Mouse (Mus musculus): ENCODE results near the gene 1700028J19Rik. TPM values are rescaled to one million over a fixed set of nuclear protein-coding genes. Genes with fewer than 3 reads are reported as not detected.

1700028J19Rik gene
- polyA plus RNA-seq (2016; fragmentation: Nextera tagmentation; extraction: Ambion mirVana), result 1.8 and 1.9 TPM in 2 replicates

GRCm38 (mm10) chr7:44246055-44246983, at the start of gene 1700028J19Rik, which contains the start of gene 2410002F23Rik:
TSS of gene 1700028J19Rik (minus strand) at chr7:44246695.
TSS of gene 2410002F23Rik (plus strand) at chr7:44246722.
- Histone ChIP-seq H3K27ac (peak within 1 kb of the TSS; percentile 79), H3K27me3 (replicated peaks) (no peaks in the 10 kb centered on the region; the same call in 1 of the 2 replicates), H3K4me1 (peaks cover 43% of the 10 kb centered on the region), H3K4me2 (peak within 1 kb of the TSS; percentile 79), H3K9ac (peak within 1 kb of the TSS; percentile 89), H3K4me3 (peak within 1 kb of the TSS; percentile 93), H3K9me3 (replicated peaks) (no peaks in the 10 kb centered on the region), H3K36me3 (peaks cover 36% of the 10 kb centered on the region)
- under 1% methylated on average over 62 of the region's 62 CpGs for WGBS (ENCODE audit: insufficient replicate concordance)
- ATAC-seq, result peak; percentile 83

DNA sequence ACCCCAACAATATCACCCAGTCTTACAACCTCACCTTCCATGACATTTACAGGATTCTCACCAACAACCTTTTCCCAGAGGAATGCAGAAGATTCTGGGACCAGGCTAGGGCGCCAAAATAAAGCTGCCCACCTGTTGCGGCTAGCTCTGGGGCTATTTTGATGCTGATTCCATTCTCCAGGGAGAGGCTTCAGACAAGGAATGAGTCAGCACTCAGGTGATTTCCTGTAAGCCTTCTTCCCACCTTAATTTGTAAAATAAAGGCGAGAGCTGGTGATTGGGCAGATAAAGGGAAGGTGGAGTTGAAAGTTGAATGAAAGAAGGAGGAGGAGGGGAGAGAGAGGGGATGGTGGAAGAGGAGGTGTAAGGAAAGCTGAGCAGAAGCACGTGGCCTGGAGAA, 44.9 kb upstream of the 1700028J19Rik start:
- Histone ChIP-seq H3K27ac (no peak overlapping the region), H3K9me3 (replicated peaks) (no peaks in the 10 kb centered on the region), H3K4me2 (no peak overlapping the region), H3K27me3 (replicated peaks) (peaks cover 18% of the 10 kb centered on the region; the same call in 1 of the 2 replicates), H3K36me3 (no peaks in the 10 kb centered on the region), H3K4me1 (no peaks in the 10 kb centered on the region), H3K4me3 (no peak overlapping the region), H3K9ac (no peak overlapping the region)
- WGBS (ENCODE audit: insufficient replicate concordance), result 42% methylated on average over 4 of the region's 4 CpGs
- ATAC-seq, result no peak

DNA sequence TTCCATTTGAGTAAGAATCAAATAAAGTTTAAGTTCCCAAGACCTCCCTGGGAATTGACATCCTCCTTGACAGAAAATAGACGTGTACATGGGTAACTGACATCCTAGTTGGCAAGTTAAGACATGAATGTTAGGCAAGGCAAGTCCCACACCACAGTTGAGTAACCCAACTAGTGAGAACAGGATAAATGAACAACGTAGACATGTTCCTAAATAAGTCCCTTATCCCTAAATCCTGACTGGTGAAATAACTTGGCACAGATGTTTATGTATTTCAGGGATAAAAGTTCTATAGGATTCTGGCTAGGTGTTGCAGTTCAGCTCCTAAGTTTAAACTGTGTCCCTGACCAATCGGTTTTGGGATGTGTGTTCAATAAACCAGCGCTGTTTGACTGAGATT, 44.5 kb upstream of the 1700028J19Rik start:
- Histone ChIP-seq H3K36me3 (no peaks in the 10 kb centered on the region), H3K27ac (no peak overlapping the region), H3K9ac (no peak overlapping the region), H3K27me3 (replicated peaks) (peaks cover 15% of the 10 kb centered on the region; the same call in 1 of the 2 replicates), H3K4me3 (no peak overlapping the region), H3K4me1 (no peaks in the 10 kb centered on the region), H3K4me2 (no peak overlapping the region), H3K9me3 (replicated peaks) (no peaks in the 10 kb centered on the region)
- no peak for ATAC-seq
- WGBS (ENCODE audit: insufficient replicate concordance), result 55% methylated on average over 4 of the region's 4 CpGs

- no peaks in the 10 kb centered on the region for H3K36me3 ChIP-seq
- H3K4me3 ChIP-seq, result no peak overlapping the region
- H3K9me3 ChIP-seq (replicated peaks), result no peaks in the 10 kb centered on the region
- H3K9ac ChIP-seq, result no peak overlapping the region
- no peak overlapping the region for H3K4me2 ChIP-seq
- H3K27ac ChIP-seq, result no peak overlapping the region
- 59% methylated on average over 7 of the region's 7 CpGs for WGBS (ENCODE audit: insufficient replicate concordance)
- H3K27me3 ChIP-seq (replicated peaks), result peaks cover 19% of the 10 kb centered on the region
- ATAC-seq, result no peak
- H3K4me1 ChIP-seq, result no peaks in the 10 kb centered on the region
Observed at GRCm38 (mm10) chr7:44287760-44288159, 41.3 kb upstream of the 1700028J19Rik start.

DNA sequence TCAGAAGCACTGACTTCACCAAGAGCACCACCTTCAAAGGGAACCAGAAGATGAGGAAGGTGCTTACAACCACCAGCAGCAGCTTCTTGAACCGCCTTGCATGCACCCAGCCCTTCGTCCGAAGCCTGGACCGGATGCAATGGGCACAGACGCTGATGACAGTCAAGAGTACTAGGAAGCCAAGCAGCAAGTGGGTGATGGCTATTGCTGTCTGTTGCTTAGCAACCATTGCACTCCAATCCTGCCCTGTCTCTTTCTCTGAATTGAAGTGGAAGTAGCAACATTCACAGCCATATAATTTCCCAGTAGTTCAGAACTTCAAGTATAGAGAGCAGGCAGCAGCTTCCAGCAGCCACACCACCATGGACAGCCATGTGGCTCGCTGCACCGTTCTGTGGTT, 35.1 kb upstream of the 1700028J19Rik start:
- H3K4me1 ChIP-seq, result no peaks in the 10 kb centered on the region
- no peak overlapping the region for H3K9ac ChIP-seq
- no peak overlapping the region for H3K4me2 ChIP-seq
- no peak for ATAC-seq
- H3K36me3 ChIP-seq, result no peaks in the 10 kb centered on the region
- H3K27ac ChIP-seq, result no peak overlapping the region
- WGBS (ENCODE audit: insufficient replicate concordance), result 64% methylated on average over 7 of the region's 7 CpGs
- no peaks in the 10 kb centered on the region for H3K9me3 ChIP-seq (replicated peaks)
- no peak overlapping the region for H3K4me3 ChIP-seq
- peaks cover 14% of the 10 kb centered on the region for H3K27me3 ChIP-seq (replicated peaks)

DNA sequence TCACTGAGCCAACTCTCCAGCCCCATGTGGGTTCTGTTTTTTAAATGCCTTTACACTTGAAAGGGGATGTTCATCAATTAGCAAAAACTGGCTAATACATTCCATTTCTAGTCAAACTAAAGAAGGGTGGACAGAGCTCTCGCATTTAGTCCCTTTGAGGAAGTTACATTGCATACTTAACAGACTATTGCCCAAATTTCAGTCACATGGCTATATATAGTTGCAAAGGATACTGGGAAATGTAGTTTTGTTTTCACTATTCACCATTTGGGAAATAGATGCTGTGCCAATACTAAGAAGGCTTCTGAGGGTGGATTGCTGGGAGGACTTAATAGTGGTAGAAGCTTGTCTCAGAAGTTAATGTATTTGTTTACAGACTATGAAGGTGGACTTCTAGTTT, 34.5 kb upstream of the 1700028J19Rik start:
- Histone ChIP-seq H3K4me1 (no peaks in the 10 kb centered on the region), H3K36me3 (no peaks in the 10 kb centered on the region), H3K9me3 (replicated peaks) (no peaks in the 10 kb centered on the region), H3K9ac (no peak overlapping the region), H3K4me3 (no peak overlapping the region), H3K4me2 (no peak overlapping the region), H3K27me3 (replicated peaks) (peaks cover 16% of the 10 kb centered on the region), H3K27ac (no peak overlapping the region)
- ATAC-seq, result no peak
- 21% methylated on average over 1 of the region's 1 CpGs for WGBS (ENCODE audit: insufficient replicate concordance)

- no peak for ATAC-seq
- 44% methylated on average over 2 of the region's 2 CpGs for WGBS (ENCODE audit: insufficient replicate concordance)
- Histone ChIP-seq H3K4me1 (no peaks in the 10 kb centered on the region), H3K9me3 (replicated peaks) (no peaks in the 10 kb centered on the region), H3K9ac (no peak overlapping the region), H3K27me3 (replicated peaks) (peaks cover 47% of the 10 kb centered on the region), H3K27ac (no peak overlapping the region), H3K4me2 (no peak overlapping the region), H3K36me3 (no peaks in the 10 kb centered on the region), H3K4me3 (no peak overlapping the region)
Observed at GRCm38 (mm10) chr7:44277250-44277622, 30.7 kb upstream of the 1700028J19Rik start.

DNA sequence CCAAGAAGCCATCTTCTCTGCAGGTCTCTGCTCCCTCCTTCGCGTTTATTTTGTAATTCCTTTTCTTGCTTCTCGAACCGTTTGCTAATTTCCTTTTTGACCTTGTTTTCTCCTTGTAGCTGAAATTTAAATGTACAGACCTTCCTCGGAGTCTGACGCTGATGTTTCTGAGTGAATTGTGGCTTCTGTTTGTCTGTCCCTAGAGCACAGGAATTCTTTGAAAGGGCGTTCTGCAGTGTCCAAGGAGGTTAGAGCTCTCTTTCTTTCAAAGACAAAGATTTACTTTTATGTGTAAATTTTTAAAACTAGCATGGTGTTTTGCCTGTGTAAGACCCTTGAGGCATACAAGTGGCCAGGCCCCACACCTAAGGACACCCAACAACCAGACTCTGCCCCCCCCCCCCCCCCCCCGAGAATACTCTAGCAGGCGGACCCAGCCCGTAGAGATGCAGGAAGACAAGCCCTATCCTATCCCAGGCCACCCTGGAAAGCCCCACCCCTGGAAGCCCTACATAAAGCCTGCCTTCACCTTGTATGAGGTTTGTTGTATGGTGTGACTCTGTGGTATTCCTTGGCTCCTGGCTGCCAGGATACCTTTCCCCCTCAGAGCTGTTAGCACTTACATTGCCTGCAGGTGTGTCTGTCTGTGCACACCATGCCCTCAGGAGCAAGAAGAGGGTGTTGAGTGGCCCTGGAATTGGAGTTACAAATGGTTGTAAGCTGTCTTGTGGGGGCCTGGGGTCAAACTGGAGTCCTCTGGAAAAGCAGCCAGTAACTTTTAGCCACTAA, 30.2 kb upstream of the 1700028J19Rik start:
- H3K4me3 ChIP-seq, result no peak overlapping the region
- no peak overlapping the region for H3K9ac ChIP-seq
- H3K4me2 ChIP-seq, result no peak overlapping the region
- 68% methylated on average over 10 of the region's 10 CpGs for WGBS (ENCODE audit: insufficient replicate concordance)
- no peak overlapping the region for H3K27ac ChIP-seq
- no peaks in the 10 kb centered on the region for H3K9me3 ChIP-seq (replicated peaks)
- peaks cover 48% of the 10 kb centered on the region for H3K27me3 ChIP-seq (replicated peaks)
- H3K36me3 ChIP-seq, result no peaks in the 10 kb centered on the region
- no peaks in the 10 kb centered on the region for H3K4me1 ChIP-seq
- ATAC-seq, result no peak

- no peak for ATAC-seq
Observed at GRCm38 (mm10) chr7:44275546-44275945, 29.1 kb upstream of the 1700028J19Rik start.

DNA sequence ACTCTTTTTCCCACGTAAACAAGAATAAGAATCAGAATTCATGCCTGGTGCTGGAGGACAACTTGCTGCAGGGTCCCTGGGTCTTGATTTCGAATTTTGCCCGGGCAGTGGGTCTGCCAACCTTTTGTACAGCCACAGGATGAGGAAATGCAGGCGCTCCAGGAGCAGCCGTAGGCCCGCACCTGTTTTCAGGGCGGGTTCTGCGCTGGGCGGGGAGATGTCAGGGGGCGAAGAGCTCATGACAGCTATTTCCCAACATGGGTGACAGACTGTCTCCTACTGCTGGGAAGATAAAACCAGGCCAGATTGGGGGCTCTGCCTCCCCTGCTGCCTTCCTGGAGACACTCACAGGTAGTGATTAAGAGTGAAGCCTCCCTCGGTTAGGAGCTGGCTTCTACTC, 27.6 kb upstream of the 1700028J19Rik start:
- Histone ChIP-seq H3K9me3 (replicated peaks) (no peaks in the 10 kb centered on the region), H3K36me3 (no peaks in the 10 kb centered on the region), H3K4me1 (no peaks in the 10 kb centered on the region), H3K9ac (no peak overlapping the region), H3K27me3 (replicated peaks) (peaks cover 44% of the 10 kb centered on the region), H3K27ac (no peak overlapping the region), H3K4me3 (no peak overlapping the region), H3K4me2 (no peak overlapping the region)
- ATAC-seq, result no peak
- 32% methylated on average over 11 of the region's 11 CpGs for WGBS (ENCODE audit: insufficient replicate concordance)

More at GRCm38 (mm10) chr7:44275546-44275945, 29.1 kb upstream of the 1700028J19Rik start:
- H3K4me2 ChIP-seq, result no peak overlapping the region
- H3K9me3 ChIP-seq (replicated peaks), result no peaks in the 10 kb centered on the region
- H3K36me3 ChIP-seq, result no peaks in the 10 kb centered on the region
- H3K4me3 ChIP-seq, result no peak overlapping the region
- H3K9ac ChIP-seq, result no peak overlapping the region
- 61% methylated on average over 3 of the region's 3 CpGs for WGBS (ENCODE audit: insufficient replicate concordance)
- H3K27me3 ChIP-seq (replicated peaks), result peaks cover 49% of the 10 kb centered on the region
- no peaks in the 10 kb centered on the region for H3K4me1 ChIP-seq
- H3K27ac ChIP-seq, result no peak overlapping the region

GRCm38 (mm10) chr7:44273446-44273845, 27.0 kb upstream of the 1700028J19Rik start:
- no peak for ATAC-seq
- 53% methylated on average over 7 of the region's 7 CpGs for WGBS (ENCODE audit: insufficient replicate concordance)
- H3K4me3 ChIP-seq, result no peak overlapping the region
- no peaks in the 10 kb centered on the region for H3K4me1 ChIP-seq
- H3K27ac ChIP-seq, result no peak overlapping the region
- peaks cover 41% of the 10 kb centered on the region for H3K27me3 ChIP-seq (replicated peaks)
- no peak overlapping the region for H3K4me2 ChIP-seq
- H3K9me3 ChIP-seq (replicated peaks), result no peaks in the 10 kb centered on the region
- H3K36me3 ChIP-seq, result no peaks in the 10 kb centered on the region
- H3K9ac ChIP-seq, result no peak overlapping the region

DNA sequence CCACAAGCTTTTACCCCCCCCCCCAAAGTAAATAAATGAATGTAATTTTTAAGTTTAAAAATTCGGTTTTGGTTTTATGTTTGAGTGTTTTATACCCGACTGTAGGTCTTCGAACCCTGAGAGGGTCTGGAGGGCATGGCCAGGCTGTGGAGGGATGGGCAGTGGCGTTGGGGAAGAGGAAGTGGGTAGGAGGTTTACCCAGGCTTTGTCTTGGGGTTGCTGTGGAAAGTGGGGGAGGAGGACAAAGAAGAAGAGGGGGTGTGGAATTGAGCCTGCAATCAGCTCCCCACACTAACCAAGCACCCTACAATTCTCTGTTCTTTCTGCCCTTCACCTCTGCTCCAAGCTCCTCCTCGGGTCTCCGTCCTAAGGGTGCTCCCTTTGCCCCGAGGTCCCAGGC, 26.1 kb upstream of the 1700028J19Rik start:
- Histone ChIP-seq H3K9me3 (replicated peaks) (no peaks in the 10 kb centered on the region), H3K27ac (no peak overlapping the region), H3K9ac (no peak overlapping the region), H3K4me3 (no peak overlapping the region), H3K36me3 (no peaks in the 10 kb centered on the region), H3K4me1 (no peaks in the 10 kb centered on the region), H3K4me2 (no peak overlapping the region), H3K27me3 (replicated peaks) (peaks cover 50% of the 10 kb centered on the region)
- ATAC-seq, result no peak
- 68% methylated on average over 7 of the region's 7 CpGs for WGBS (ENCODE audit: insufficient replicate concordance)

Measured in liver, embryonic 12.5 days (tissue).